Mouse (Mus musculus) heart, embryonic 12.5 days (tissue): Measurements from ENCODE around the gene Tmem123. TPM values are rescaled to one million over a fixed set of nuclear protein-coding genes. Genes with fewer than 3 reads are reported as not detected.

Experiments
- ATAC-seq: fragments of 200-750 bp; cut with Nextera tagmentation; 2 replicates; pipeline ENCODE4 v1.8.0; 2017; ENCODE audit warnings: moderate TSS enrichment, moderate library complexity; ENCODE audit not compliant: insufficient number of reproducible peaks, low FRiP score
- H3K27ac ChIP-seq: fragments of 300-500 bp; sonication (generic); 2 replicates; pipeline ENCODE4 v1.5.1; 2016; ENCODE audit warnings: mild to moderate bottlenecking, moderate library complexity; ENCODE audit not compliant: poor library complexity, severe bottlenecking
- H3K27me3 ChIP-seq: fragments of 300-500 bp; sonication (generic); replicated peaks from 2 replicates; pipeline ENCODE4 v1.6.1; 2016; ENCODE audit warnings: mild to moderate bottlenecking, moderate library complexity
- H3K36me3 ChIP-seq: fragments of 300-500 bp; sonication (generic); 2 replicates; pipeline ENCODE4 v1.6.1; 2016; ENCODE audit warnings: mild to moderate bottlenecking, moderate library complexity
- H3K4me1 ChIP-seq: fragments of 300-500 bp; sonication (generic); replicated peaks from 2 replicates; pipeline ENCODE4 v1.6.1; 2016; ENCODE audit warnings: mild to moderate bottlenecking
- H3K4me2 ChIP-seq: fragments of 300-500 bp; sonication (generic); 2 replicates; pipeline ENCODE4 v1.6.1; 2016; ENCODE audit warnings: mild to moderate bottlenecking, moderate library complexity
- H3K4me3 ChIP-seq: fragments of 300-500 bp; sonication (generic); 2 replicates; pipeline ENCODE4 v1.5.1; 2016; ENCODE audit warnings: mild to moderate bottlenecking
- H3K9ac ChIP-seq: fragments of 300-500 bp; sonication (generic); 2 replicates; pipeline ENCODE4 v1.6.1; 2016; ENCODE audit warnings: mild to moderate bottlenecking, moderate library complexity
- H3K9me3 ChIP-seq: fragments of 300-500 bp; sonication (generic); replicated peaks from 2 replicates; pipeline ENCODE4 v1.6.1; 2016; ENCODE audit warnings: mild to moderate bottlenecking, moderate library complexity
- WGBS: fragments of 180-500 bp; shearing (Covaris S2); methylation state at CpG from one replicate; pipeline ENCODE4 v1.1.7; 2016; 5-methylcytosine and 5-hydroxymethylcytosine counted together
- polyA plus RNA-seq: library from polyadenylated mRNA; unstranded; fragments of >200 nt; fragmentation: Nextera tagmentation; extraction: Ambion mirVana; gene quantifications from 2 replicates; pipeline ENCODE4 v1.2.1, GENCODE M21; 2016

Tmem123 gene
- polyA plus RNA-seq: 119 and 125 TPM in 2 replicates

- peaks cover 31% of the 10 kb centered on the region for H3K4me1 ChIP-seq
- peak within 1 kb of the TSS; percentile 66 for H3K4me2 ChIP-seq
- peak; percentile 99 for ATAC-seq
- H3K4me3 ChIP-seq: peak within 1 kb of the TSS; percentile 77
- 0% methylated on average over 52 of the region's 52 CpGs for WGBS
- H3K36me3 ChIP-seq: peaks cover 4% of the 10 kb centered on the region
- H3K27ac ChIP-seq: peak within 1 kb of the TSS; percentile 82
- no peaks in the 10 kb centered on the region for H3K27me3 ChIP-seq
- H3K9ac ChIP-seq: peak within 1 kb of the TSS; percentile 86
- H3K9me3 ChIP-seq: peaks cover 4% of the 10 kb centered on the region
These were observed at the start of gene Tmem123 for GRCm38 (mm10) chr9:7763614-7764300. Tmem123 (plus strand) TSS chr9:7764041.

DNA sequence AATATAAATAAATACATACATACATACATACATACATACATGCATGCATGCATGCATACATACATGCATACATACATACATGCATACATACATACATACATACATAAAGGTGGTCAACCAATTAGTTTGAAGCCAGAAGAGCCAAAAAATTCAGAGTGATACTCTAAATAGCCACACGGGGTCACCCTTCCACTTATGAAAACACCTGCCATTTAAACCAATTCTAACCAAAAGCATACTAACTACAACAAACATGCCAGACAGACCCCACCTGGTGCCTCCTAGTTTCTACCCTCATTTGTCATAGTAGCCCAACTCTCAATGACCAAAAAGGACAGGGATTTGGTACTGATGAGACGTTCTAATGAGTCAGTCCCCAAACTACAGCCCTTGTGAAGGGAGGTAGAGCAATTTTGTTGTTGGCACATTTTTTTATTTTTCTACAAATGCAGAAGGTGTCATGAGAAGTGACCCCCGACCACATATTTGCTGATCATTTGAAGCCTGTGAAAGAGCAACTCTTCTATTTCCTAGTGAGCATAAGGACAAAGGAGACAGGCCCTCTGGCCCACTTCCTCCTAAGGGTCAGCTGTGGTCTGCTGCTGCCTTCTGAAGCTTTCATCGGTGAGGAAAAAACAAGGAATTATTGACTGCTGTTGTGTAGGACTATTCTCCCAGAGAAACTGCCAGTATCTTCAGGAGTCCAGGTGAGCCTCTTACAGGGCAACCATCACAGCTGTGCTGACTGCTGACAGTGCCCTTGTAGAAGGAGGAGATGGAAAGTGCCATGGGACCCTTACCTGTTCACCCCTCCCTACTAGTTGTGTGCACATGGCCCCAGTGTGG lies 49.6 kb upstream of the Tmem123 start:
- H3K4me3 ChIP-seq: no peak overlapping the region
- no peaks in the 10 kb centered on the region for H3K36me3 ChIP-seq
- no peaks in the 10 kb centered on the region for H3K4me1 ChIP-seq
- H3K27me3 ChIP-seq: no peaks in the 10 kb centered on the region
- H3K4me2 ChIP-seq: no peak overlapping the region
- H3K9ac ChIP-seq: no peak overlapping the region
- WGBS: 38% methylated on average over 4 of the region's 4 CpGs
- no peak overlapping the region for H3K27ac ChIP-seq
- no peak for ATAC-seq
- no peaks in the 10 kb centered on the region for H3K9me3 ChIP-seq

DNA sequence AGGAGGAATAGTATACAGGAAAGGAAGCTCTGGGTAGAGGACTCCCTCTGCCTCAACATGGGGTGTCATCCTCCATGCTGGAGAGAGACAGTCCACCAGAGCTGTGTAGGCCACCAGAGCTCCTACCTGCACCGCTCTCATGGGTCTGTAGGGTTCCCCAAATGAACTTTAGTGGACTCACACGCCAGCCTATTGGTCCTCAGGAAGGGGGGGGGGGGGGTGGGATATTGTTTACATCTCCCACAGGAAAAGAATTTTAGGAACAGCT lies 49.0 kb upstream of the Tmem123 start:
- Histone ChIP-seq H3K9ac (no peak overlapping the region), H3K4me2 (no peak overlapping the region), H3K27me3 (no peaks in the 10 kb centered on the region), H3K9me3 (no peaks in the 10 kb centered on the region), H3K36me3 (no peaks in the 10 kb centered on the region), H3K27ac (no peak overlapping the region), H3K4me3 (no peak overlapping the region), H3K4me1 (no peaks in the 10 kb centered on the region)
- no peak for ATAC-seq
- 67% methylated on average over 2 of the region's 2 CpGs for WGBS

DNA sequence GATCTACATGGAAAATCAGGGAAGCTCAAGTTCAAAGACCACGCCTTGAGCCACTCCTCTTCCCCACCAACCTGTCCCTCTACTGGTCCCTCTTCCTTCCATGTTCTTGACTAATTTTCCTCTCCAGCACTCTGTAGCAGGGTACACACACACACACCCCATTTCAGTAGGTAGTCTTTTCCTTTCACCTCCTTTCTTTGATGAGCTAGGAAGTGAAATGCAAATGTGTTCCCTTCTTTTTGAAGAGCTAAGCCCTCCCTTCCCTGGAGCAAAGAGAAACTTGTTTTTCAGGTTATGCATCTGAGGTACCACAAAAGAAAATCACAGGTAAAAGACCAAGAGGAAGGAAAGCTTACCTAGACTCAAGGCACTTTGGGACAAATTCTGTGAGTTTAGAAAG lies 42.3 kb upstream of the Tmem123 start:
- Histone ChIP-seq H3K27ac (no peak overlapping the region), H3K4me1 (no peaks in the 10 kb centered on the region), H3K36me3 (no peaks in the 10 kb centered on the region), H3K9ac (no peak overlapping the region), H3K4me2 (no peak overlapping the region), H3K27me3 (no peaks in the 10 kb centered on the region), H3K9me3 (no peaks in the 10 kb centered on the region), H3K4me3 (no peak overlapping the region)
- ATAC-seq: no peak
- WGBS: 82% methylated on average over 1 of the region's 1 CpGs

DNA sequence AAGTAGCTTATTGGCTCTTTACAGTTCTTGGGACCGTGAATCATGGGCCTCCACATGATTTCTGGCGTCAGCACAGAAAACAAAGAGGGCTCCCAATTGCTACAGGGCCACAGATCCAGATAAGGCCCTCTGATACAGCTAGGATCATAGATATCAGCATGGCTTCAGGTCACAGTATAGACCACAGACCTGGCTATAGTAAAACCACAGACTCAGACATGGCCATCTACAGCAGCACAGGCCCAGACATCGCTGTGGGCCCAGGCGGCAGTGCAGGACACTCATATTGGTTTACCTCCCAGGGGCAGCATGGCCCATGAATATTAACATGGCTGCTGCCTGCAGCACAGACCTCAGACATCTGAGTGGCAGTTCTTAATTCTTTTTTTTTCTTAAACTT lies 34.8 kb upstream of the Tmem123 start:
- no peak overlapping the region for H3K4me2 ChIP-seq
- no peak overlapping the region for H3K27ac ChIP-seq
- peaks cover 6% of the 10 kb centered on the region for H3K4me1 ChIP-seq
- no peaks in the 10 kb centered on the region for H3K9me3 ChIP-seq
- no peak overlapping the region for H3K9ac ChIP-seq
- no peak overlapping the region for H3K4me3 ChIP-seq
- 68% methylated on average over 4 of the region's 4 CpGs for WGBS
- H3K27me3 ChIP-seq: no peaks in the 10 kb centered on the region
- no peak for ATAC-seq
- H3K36me3 ChIP-seq: no peaks in the 10 kb centered on the region

DNA sequence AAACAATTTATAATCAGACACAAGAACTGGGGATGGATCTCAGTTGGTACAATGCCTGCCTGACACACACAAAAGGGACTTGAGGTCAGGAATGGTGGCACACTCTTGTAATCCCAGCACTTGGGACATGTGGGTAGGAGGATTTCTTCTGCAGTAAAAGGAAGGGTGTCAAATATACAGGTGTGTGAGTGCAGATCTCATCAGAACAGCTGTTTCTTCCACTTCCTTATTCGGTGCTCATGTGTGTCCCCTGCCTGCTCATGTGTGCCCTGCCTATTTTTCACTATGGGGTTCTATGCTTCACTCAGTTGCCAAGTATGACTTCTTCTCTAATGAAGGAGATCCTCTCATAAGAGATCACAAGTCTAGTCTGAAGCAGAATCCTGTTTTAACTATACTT lies 21.1 kb upstream of the Tmem123 start:
- no peak overlapping the region for H3K27ac ChIP-seq
- H3K9me3 ChIP-seq: 0 out of 2 replicates have a peak, but pooled peaks cover 4% of the 10 kb centered on the region
- WGBS: 76% methylated on average over 1 of the region's 1 CpGs
- H3K36me3 ChIP-seq: no peaks in the 10 kb centered on the region
- H3K4me3 ChIP-seq: no peak overlapping the region
- H3K4me1 ChIP-seq: no peaks in the 10 kb centered on the region
- ATAC-seq: no peak
- no peaks in the 10 kb centered on the region for H3K27me3 ChIP-seq
- no peak overlapping the region for H3K9ac ChIP-seq
- no peak overlapping the region for H3K4me2 ChIP-seq

DNA sequence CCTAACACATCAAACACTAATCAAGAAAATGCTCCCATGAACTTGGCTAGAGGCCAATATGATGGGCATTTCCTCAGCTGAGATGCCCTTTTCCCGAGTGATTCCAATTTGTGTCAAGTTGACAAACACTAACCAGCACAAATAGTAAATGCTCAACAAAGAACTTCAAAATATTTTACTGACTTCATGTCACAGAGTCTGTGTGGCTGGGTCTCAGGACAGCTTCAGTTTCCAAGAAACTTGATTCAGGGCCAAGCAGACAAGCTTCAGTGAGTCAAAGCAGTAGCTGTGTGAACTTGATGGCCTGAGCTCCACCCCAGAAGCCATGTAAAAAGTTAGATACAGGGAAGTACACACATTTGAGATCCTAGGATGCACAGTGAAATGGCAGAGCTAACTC lies 19.7 kb upstream of the Tmem123 start:
- H3K27ac ChIP-seq: no peak overlapping the region
- H3K9me3 ChIP-seq: 0 out of 2 replicates have a peak, but pooled peaks cover 4% of the 10 kb centered on the region
- H3K27me3 ChIP-seq: no peaks in the 10 kb centered on the region
- no peaks in the 10 kb centered on the region for H3K36me3 ChIP-seq
- 59% methylated on average over 1 of the region's 1 CpGs for WGBS
- no peak overlapping the region for H3K4me2 ChIP-seq
- H3K4me1 ChIP-seq: no peaks in the 10 kb centered on the region
- no peak for ATAC-seq
- H3K4me3 ChIP-seq: no peak overlapping the region
- H3K9ac ChIP-seq: no peak overlapping the region

DNA sequence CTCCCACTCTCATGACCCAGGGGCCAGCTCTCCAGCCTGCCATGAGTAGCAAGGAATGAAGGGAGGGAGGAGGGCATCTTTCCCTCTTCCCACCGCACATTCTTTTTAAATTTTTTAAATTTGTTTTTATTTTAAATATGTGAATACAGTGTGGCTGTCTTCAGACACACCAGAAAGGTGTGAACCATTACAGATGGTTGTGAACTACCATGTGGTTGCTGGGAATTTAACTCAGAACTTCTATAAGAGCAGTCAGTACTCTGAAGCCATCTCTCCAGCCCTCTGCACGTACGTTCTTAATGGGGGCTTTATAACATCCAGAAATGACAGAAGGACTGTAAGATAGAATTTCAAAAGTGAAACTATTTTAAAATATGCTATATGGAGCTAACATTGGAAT lies 15.0 kb upstream of the Tmem123 start:
- H3K4me1 ChIP-seq: no peaks in the 10 kb centered on the region
- no peaks in the 10 kb centered on the region for H3K27me3 ChIP-seq
- H3K9ac ChIP-seq: no peak overlapping the region
- ATAC-seq: no peak
- H3K27ac ChIP-seq: no peak overlapping the region
- H3K36me3 ChIP-seq: no peaks in the 10 kb centered on the region
- no peaks in the 10 kb centered on the region for H3K9me3 ChIP-seq
- no peak overlapping the region for H3K4me2 ChIP-seq
- H3K4me3 ChIP-seq: no peak overlapping the region
- WGBS: 82% methylated on average over 3 of the region's 3 CpGs

DNA sequence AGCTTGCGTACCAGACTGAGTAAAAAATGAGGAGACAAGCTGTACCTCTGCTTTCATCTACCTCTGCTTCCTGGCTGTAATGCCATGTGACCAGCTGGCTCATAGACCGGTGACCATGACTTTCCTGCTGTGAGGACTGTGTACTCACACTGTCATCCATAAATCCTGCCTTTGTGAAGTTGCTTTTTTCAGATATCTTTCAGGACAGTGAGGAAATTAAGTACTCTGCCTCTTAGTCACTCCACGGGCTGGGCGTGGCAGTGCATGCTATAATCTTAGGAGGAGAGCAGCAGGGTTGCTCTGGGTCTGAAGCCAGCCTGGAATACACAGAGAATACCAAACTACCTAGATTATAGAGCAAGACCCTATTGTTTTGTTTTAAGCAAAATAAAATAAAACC lies 14.3 kb upstream of the Tmem123 start:
- no peak overlapping the region for H3K9ac ChIP-seq
- H3K27ac ChIP-seq: no peak overlapping the region
- no peak for ATAC-seq
- 67% methylated on average over 4 of the region's 4 CpGs for WGBS
- H3K4me2 ChIP-seq: no peak overlapping the region
- H3K27me3 ChIP-seq: no peaks in the 10 kb centered on the region
- H3K4me1 ChIP-seq: no peaks in the 10 kb centered on the region
- no peak overlapping the region for H3K4me3 ChIP-seq
- no peaks in the 10 kb centered on the region for H3K9me3 ChIP-seq
- H3K36me3 ChIP-seq: no peaks in the 10 kb centered on the region

- Histone ChIP-seq H3K4me3 (no peak overlapping the region), H3K27me3 (no peaks in the 10 kb centered on the region), H3K4me1 (no peaks in the 10 kb centered on the region), H3K9me3 (peaks cover 4% of the 10 kb centered on the region), H3K36me3 (no peaks in the 10 kb centered on the region), H3K4me2 (no peak overlapping the region), H3K27ac (no peak overlapping the region), H3K9ac (no peak overlapping the region)
- 80% methylated on average over 2 of the region's 2 CpGs for WGBS
- ATAC-seq: no peak
These were observed 7.9 kb upstream of the Tmem123 start for GRCm38 (mm10) chr9:7755889-7756423.

GRCm38 (mm10) chr9:7761906-7762455 lies 1.9 kb upstream of the Tmem123 start:
- no peak for ATAC-seq
- H3K4me1 ChIP-seq: peaks cover 13% of the 10 kb centered on the region
- no peak overlapping the region for H3K4me3 ChIP-seq
- H3K9ac ChIP-seq: no peak overlapping the region
- H3K27ac ChIP-seq: no peak overlapping the region
- peaks cover 4% of the 10 kb centered on the region for H3K9me3 ChIP-seq
- H3K4me2 ChIP-seq: peak overlapping the region; percentile 35
- 39% methylated on average over 17 of the region's 17 CpGs for WGBS
- H3K27me3 ChIP-seq: no peaks in the 10 kb centered on the region
- no peaks in the 10 kb centered on the region for H3K36me3 ChIP-seq
